Mouse (Mus musculus): ENCODE measurements at regions not wholly inside any gene's neighbourhood (a gene's known extent, or its start where the extent isn't known, plus 50 kb on each side); places are given as distances from the start of the nearest gene placed in this dataset.
A peak's percentile ranks its signal among the peaks of the same experiment; 100 is the strongest.

DNA sequence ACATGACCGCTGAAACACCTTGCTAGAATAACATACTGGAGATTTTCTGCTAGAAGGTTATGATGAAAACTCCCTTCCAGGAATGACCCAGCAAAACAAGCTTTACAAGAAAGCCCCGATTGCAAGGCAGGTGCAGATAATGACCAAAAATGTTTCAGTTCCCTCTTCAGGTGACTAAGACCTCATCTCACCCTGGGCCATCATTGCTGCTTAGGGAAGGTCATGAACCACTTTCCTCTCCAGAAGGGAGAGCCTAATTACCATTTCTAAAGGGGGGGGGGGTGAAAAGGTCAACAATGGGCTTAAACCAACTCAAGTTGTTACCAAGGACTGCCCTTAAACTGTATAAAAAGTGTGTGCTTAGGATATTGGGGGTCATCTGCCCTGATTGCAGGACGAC is 59.8 kb upstream of the Speer4c start:
- no peak for DNase-seq

DNA sequence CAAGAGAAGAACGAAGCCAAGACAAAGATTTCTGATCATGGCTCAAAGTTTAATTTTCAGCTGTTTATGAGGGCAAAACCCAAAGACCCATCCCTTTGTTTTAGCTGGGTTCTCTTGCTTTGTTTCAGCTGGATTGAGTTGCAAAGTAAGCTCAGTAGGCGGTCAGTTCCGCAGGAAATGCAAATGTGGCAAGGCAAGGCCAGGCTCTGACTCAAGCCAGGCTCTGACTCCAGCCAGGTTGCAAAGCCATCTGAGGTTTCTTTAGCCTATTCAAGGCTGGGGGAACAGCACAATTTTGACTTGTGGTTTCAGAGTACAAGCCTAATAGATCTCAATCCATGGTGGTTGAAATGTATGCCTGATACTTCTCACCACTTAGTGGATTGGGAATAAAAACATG is 60.5 kb upstream of the Speer4c start:
- DNase-seq = no peak

DNA sequence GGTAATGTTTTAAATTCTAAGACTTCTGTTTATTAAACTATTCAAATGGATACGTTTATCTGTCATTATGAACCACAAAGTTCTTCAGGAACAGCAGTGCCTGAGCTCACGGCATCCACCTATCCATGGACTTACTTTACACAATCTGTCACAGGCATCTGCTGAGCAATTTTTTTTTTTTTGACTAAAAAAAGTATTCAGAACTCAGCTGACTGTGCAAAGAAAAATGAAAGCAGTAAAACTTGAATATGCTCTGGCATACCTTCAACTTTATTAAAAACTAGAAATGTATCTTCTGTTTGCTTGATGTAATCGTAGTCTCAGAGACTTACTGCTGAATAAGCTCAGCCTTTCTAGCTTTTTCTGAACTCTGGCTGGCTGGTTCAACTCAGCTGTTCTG is 62.0 kb upstream of the Speer4c start:
- DNase-seq = no peak

DNA sequence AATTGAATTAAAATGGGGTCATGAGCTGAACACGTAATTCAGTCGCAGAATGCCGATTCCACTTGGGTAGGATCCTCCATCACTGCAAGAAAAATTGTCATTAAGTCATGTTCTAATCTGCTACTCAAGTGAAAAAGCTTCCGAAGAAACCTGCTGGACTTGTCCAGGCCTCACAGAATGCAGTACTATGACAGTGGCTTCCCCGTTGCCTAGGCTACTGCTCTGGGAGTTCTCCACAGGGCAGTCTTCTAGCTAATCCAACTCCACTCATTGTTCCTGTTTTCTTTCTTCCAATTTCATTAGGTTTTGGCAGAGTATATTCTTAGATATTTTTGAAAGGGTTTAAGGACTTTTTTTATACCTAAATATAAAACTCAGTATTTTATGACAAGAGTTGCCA is 89.5 kb upstream of the Speer4c start:
- no peak for DNase-seq

DNA sequence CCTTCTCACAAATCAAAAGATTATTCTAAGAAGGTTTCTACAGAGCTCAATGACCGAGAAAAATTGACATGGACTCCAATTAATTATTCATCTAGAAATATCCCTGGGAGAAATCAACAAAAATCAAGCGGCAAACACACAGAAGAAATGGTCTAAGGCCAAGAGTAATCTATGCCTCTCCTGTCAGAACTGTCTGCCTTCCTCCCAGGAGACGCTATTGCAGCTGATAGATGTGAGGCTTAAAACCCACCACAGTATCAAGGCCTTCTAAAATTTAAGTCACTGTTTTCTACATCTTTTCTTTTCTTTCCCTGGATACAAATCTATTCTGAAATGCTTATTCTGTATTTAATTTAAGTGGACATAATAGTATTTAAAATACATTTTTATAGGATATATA is 102.8 kb upstream of the Speer4c start:
- no peak for DNase-seq

DNA sequence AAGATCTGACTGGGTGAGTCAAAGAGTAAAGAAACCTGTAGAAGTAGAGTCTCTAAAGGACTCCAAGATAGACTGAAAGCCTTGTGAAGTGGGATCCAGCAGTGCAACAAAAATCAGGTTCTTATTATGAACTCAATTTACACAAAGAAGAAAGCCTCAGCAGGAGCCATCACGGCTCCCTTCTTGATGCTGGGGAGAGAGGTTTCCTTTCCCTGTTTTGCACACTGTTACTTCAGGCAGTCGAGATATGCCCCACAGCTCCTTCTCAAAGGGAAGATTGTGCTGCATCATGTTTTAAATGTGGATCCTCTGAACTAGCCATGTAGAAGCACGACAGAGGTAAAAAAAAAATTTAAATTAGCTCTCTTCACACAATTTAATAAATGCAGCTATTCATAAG is 103.3 kb upstream of the Speer4c start:
- no peak for DNase-seq

DNA sequence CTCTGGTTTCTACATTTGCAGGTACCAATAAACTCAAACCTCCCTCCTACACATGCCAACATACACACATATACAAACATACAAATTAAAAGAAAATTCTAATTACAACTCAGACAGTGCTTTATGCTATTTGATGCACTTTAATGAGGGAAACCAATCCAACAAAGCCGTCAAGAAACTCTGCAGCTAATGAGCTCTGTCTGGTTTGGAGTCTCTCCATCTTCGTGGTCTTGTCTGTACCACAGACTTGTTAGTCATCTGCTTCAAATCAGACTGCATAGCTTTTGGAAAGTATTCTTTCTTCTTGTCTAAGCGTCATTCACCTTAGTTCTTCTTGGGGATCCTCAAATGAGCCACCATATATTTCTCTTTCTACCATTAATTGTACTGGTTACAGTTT is 108.9 kb upstream of the Speer4c start:
- no peak for DNase-seq

DNA sequence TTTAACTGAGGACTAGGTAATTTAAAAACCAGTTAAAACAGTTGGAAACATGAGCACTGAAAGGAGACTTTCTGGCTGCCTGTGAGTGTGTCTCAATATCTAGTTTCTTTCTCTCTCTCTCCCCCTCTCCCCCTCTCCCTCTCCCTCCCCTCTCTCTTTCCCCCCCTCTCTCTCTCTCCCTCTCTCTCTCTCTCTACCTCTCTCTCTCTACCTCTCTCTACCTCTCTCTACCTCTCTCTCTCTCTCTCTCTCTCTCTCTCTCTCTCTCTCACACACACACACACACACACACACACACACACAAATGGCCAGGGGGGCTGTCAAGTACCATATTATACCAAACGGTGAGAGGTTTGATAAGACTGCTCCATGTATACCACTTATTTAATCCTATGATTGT is 103.0 kb upstream of the Cacna2d1 start:
- DNase-seq = no peak

DNA sequence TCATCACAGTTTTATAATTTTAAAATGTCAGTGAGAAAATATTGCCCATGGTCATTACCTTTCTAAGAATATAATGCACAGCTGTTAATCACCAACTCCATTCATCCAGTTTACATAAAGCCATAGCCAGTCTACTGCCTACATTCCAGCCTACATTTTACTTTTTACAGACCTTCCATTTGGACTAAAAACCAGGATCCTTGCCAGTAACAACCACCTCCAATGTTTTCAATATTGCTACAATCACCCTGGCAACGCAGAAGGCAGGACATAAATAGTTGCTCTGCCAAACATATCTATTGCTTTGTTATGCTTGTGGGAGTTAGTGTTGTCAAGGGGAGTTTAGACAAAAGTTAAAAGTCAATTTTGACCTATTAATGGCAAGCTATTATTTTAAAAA is 102.2 kb upstream of the Cacna2d1 start:
- no peak for DNase-seq

DNA sequence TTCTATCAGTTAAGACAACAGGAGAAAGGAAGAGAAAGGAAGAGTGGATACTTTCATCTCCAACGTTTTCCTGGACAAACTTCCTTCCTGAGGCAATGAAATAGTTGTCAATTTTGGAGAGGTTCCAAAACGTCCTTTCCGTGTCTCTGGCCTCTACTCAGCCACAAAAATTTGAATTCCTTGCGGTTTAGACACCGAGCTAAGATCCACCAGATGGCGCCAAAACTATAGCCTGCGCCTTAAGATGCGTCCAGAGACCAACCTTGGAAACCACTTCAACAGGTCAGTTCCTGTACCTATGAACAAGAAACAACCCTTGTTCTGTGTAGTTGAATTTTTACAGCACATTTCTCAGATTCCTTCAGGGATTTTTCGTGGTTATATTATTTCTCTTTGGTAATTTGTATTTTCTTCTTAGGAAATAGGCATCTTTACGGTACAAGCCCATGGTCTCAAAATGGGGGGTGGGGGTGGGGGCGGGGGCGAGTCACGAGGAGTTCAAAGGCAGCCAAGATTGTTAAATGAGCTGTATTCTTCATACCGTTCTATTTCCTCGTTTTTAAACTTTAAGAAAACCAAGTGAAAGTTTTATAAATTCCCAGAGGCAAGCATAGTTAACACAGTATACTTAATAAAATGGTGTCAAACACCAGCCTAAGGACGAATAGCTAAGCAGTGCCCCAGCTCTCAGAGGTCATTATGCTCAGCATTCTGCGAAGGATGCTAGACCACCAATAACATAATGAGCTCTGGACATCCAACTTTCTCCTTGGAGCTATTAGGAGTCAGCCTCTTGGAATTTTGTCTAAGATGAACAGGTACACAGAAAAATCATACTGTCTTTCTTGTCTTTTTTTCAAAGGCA is 96.2 kb upstream of the Cacna2d1 start:
- peak; percentile 81 for DNase-seq

DNA sequence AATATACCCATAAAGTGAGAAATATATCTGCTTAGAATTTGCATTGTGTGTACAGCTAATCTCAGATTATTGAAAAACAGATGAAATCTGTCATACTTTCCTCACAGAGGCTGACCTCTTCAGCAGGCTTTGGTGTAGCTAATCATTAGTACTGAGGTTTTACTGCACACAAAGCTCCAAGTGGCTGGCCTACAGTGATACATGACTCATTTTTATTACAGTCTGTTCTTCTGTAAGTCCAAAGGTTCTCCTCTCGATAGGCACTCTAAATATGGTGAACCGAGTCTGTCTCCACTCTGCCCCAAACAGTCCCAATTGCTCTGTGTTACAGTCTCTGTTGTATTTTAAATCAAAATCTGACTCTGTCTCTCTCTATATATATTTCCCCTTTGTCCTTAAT is 87.7 kb upstream of the Cacna2d1 start:
- no peak for DNase-seq

DNA sequence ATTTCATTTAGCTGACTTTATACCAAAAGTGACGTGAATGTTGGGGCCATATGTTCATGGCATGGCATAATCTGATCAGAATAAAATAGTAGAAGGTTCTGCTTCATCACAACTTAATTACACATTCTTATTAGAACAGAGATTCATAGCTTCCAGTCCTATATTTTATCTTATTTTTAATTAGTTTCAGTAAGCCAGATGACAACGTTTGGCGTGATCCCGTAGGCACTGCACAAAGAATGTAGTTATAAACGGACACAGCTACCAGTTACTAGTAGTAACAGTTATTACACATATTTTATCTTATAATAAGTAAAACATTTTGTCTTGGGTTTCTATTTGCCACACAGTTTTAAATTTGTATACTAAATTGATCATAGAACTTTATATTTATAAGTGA is 85.0 kb upstream of the Cacna2d1 start:
- DNase-seq = no peak

DNA sequence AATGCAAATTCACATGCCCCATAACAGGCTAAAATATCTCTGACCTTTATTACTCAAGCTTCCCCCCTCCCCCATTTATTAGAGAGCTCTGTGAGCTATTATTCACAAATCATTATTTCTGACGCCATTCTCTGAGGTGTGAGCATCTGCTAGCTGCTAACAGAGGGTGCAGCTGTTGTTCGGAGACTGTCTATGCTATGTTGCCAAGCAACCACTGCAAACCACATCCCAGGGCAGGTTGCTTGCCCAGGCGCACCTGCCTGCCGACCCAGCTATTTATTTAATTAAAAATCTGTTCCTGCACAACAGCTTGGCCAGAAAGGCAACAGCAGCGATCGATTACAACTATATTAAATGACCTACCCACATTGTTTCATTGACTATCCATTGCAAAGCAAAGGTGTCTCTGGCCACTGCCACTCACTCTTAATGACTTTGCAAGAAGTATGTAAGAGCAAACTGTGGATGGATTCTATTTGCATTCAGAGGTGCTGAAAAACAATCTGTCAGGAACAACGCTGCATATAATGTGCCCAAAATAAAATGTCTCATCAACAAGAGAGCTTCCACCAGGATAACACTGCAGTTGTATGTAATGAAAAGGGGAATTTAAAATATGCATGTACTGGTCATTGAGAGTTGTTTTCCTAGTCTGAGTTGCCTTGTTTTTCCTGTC is 84.2 kb upstream of the Cacna2d1 start:
- peak; percentile 79 for DNase-seq

DNA sequence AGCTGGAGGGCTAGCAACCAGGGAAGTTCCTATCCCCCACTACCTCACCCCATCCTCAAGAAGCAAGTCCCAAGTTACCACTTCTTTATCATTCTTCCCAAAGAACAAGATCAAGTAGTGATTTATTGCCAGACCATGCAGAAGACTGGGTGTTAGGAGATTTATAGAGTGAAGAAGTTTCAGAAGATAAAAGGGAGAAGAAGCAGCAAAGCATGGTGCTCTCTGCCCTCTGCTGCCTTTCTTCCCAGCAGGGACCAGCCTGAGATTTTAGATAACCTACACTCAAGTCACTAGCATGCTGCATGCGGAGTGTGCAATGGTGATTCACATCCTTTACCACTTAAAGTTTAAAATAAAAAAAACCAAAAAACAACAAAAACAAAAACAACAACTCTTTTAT is 79.7 kb upstream of the Cacna2d1 start:
- no peak for DNase-seq

DNA sequence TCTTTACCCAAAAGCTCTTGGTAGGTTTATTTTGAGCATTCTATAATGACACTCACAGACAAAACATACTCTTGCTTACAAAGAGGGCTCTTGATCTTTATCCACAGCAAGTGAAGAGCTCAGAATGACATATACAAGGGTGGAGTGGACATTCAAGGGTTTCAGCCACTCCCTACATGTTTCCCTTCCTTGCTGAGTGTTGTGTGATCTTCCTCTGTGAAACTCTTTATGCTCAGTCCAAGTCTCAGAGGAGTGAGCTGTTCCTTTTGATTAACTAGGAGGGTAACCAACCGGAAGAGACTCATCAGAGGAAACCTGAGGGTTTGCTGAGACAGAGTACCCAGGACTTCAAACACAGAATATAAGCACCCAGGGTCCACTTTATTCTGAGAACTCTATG is 77.5 kb upstream of the Cacna2d1 start:
- DNase-seq = peak; percentile 21

DNA sequence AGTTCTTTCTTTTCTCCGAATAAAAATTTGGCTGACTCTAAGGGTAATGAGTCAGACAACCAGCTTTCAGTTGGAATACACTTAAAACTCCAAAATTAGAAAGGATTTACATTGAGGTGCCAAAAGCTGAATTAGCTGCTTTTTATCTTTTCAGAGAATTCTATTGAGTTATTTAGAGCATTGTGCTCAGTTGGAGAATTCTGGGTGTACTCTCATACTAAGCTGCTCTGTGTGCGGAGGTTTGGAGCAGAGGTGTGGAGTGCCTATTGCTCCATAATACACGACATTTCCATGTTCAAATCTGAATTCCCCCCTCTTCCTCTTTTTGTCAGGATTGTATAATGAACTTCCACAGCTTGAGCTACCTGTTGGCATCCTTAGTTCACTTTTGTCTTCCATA is 60.4 kb upstream of the Cacna2d1 start:
- DNase-seq = no peak

DNA sequence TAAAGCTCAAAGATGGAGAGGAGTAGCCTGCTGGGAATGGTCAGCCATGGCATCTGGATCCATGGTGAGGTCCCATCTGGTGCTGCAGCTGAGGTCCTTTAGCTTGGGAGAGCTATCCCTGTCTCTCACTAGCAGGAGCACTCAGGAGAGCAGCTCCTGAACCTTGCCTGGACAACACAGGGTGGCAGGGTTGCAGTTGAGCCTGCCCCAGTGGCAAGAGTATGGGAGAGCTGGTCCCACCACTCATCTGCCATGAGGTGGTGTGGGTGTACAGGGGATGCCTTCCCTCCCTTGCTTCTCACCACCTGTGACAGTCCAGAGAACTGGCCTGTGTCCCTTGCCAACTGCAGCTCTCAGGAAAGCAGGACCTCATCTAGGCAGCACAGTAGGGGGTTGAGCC is 51.5 kb upstream of the Cacna2d1 start:
- no peak for DNase-seq

Measured in retina, postnatal 1 day (tissue).